Mouse (Mus musculus): ENCODE data around the gene Cnga4. TPM values are rescaled to one million over a fixed set of nuclear protein-coding genes. Genes with fewer than 3 reads are reported as not detected.
"Not testable (repeated sequence)": the region's sequence is repeated elsewhere in the genome, so short reads cannot be mapped to it uniquely, and the experiment has no call there.

Cnga4 gene
- total RNA-seq, 2 experiments from 2014 or later: 0.63 to 0.69 TPM

DNA sequence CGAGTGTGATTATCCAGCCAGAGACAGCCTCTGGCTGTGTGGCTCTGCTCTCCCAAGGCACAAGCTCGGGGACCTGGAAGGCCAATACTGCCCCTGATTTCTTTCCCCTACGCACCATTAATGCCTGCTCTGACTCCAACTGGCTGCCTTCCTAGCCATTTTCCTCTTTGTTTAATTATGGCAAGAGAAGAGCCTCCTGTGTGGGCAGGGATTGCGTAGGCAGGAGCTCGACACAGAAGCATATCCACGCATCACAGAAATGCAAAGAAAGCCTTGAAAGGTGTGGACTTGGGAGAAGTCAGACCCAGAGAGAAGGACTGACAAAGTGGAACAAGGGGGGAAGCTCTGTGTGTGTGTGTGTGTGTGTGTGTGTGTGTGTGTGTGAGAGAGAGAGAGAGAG lies 10.0 kb downstream of the Cnga4 start:
- DNase-seq (ENCODE audit: low spot score in 2 of 2): peak in 1 of 2 experiments; percentile 58

DNA sequence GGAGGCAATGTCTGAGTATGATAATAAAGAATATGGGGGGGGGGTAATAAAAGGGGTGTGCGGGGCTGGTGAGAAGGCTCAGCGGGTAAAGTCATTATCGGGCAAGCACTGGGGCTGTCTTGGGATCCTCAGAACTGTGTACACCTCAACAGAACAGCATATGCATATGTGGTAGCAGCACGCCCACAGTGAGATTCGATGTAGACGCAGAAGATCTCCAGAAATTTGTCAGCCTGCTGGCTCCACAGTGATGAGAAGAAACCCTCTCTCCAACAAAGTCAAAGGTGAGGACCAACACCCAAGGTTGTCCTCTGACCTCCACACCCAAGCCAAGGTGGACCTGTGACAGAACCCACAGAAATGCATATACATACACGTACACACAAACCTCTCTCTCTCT lies 12.2 kb downstream of the Cnga4 start:
- no peak for DNase-seq (ENCODE audit: low spot score in 2 of 2)

DNA sequence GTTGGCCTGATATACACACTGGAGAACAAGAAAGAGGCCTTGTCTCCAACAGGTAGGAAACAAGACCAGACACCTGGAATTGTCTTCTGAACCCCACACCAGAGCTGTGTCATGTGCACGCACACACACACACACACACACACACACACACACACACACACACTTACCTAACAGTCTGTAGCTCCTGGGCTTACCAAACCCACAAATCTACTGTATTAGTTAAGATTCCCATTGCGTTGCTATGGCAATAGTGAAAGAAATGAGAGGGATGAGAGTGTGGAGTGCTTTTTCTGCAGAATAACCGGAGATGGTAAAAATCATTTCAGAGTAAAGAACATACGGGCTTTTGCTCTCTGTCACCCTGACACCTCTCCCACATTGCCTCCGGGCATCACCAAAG lies 13.7 kb downstream of the Cnga4 start:
- DNase-seq (ENCODE audit: low spot score in 2 of 2): no peak

DNA sequence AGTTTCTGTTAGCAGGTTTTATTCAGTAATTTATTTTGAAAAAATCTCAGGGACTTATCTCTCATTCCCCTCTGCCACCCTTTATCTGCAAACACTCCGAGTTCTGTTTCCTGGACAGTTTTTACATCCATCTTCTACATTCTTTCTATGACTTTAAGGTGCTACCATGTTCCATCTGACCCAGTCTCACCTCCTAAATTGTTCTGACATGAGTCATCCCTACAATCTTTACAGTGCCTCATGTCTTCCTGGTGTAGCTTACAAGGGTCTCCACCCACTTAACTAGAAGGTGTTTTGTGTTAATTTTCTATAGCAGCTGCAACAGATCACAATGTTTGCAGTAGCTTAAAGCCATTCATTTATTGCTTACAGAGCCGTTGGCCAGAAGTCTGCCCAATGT lies 16.5 kb downstream of the Cnga4 start:
- no peak for DNase-seq (ENCODE audit: low spot score in 2 of 2)

DNA sequence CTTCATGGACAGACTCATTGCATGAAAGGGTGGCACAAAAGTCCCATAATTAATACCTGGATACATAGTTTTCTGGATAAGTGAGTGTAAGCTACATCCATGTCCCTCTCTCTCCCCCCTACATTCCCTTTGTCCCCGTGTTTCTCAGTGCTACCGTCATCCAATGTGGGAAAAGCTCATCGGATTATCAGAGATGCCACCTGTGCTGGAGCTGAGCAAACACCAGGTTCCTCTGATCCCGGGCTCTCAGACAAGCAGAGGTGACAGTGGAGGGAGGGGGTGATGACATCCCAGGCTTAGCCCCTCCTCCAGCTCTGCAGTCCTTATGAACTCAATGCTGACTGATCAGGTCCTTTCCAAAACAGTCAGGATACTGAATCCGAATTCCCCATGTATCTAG lies 20.0 kb downstream of the Cnga4 start:
- DNase-seq (ENCODE audit: low spot score in 2 of 2): no peak

DNA sequence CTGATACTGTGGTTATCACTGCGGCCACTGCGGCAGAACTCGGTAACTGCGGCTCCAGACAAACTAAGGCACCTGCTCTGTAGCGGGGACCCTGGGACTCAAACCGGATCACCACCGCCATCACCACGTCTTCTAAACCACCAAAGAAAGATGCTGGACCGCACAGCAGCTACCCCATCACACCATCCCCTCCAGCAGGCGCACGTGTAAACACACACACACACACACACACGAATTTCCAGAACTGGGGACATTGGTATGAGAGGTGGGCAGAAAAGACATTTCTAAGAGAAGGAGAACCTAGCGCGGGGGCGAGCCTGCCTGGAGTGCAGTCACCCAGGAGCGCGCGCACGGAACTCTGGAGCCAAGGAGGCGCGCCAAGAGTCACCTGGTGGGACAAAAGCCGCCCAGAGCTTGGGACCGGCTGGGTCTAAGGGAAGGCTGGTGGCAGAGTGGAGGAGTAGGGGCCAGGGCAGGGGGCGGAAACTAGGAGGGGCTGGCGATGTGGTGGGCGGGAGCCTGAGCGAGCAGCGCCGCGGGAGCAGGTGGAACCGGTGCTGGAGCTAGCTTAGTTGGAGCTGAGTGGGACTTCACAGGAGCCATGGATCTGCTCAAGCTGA lies 21.2 kb downstream of the Cnga4 start, which contains the start of gene Cckbr:
Gene Cckbr, plus strand, starts transcription at position 308 of the 620 bp plus-strand sequence.
- no peak for DNase-seq (ENCODE audit: low spot score in 2 of 2)

DNA sequence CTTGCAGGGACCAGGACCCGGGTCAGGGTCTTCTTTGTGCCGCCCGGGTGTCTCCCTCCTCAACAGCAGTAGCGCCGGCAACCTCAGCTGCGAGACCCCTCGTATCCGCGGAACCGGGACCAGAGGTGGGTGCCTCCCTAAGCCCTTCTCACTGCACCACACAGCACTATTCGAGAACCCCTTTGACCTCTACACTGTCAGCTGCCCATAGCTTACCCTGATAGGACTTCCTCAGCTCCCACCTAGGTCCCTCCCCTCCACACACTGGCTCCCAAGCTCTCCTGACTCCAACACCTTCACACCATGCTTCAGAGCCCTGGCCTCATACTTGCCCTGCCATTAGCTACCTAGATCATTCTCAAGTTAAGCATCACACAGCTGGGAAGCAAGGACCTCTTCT lies 21.7 kb downstream of the Cnga4 start:
- DNase-seq (ENCODE audit: low spot score in 2 of 2): no peak

DNA sequence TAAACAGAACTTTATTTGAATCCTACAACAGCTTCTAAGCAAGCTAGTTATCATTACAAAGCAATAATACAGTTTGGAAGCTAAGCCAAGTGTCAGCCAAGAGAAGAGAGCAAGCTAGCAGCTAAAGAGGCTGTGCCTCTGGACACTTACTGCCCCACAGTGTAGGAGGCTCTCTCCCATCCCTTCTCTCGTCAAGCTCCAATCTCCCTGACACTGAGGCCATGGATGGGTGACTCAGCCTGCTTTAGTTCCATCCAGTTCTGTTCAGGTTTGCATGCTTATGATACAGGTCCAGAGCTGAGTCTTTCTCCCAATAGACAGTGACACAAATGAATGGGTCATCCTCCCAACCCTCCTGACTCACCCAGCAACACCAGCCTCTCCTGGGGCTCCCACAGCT lies 27.7 kb downstream of the Cnga4 start:
- no peak for DNase-seq (ENCODE audit: low spot score in 2 of 2)

DNA sequence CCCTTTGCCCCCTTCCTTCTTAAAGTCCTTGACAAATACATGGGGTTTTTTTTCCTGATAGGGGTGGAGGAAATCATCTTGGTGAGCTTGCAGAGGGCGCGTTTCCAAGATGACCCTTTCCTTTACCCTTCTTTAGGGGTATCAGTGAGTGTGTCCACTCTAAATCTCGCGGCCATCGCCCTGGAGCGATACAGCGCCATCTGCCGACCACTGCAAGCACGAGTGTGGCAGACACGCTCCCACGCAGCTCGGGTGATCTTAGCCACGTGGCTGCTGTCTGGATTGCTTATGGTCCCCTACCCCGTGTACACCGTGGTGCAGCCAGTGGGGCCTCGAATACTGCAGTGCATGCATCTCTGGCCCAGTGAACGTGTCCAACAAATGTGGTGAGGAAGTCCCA lies 29.5 kb downstream of the Cnga4 start:
- DNase-seq (ENCODE audit: low spot score in 2 of 2): no peak

DNA sequence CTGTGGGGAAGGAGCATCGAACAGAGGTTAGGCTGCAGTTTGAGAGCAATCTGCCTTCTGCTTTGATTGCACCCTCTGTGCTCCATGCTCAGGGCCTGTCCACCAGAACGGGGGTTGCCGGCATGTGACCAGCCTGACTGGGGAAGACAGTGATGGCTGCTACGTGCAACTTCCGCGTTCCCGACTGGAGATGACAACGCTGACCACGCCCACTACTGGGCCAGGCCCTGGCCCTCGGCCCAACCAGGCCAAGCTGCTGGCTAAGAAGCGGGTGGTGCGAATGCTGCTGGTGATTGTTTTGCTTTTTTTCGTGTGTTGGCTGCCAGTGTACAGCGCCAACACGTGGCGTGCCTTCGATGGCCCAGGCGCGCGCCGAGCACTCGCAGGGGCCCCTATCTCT lies 30.4 kb downstream of the Cnga4 start:
- no peak for DNase-seq (ENCODE audit: low spot score in 2 of 2)

DNA sequence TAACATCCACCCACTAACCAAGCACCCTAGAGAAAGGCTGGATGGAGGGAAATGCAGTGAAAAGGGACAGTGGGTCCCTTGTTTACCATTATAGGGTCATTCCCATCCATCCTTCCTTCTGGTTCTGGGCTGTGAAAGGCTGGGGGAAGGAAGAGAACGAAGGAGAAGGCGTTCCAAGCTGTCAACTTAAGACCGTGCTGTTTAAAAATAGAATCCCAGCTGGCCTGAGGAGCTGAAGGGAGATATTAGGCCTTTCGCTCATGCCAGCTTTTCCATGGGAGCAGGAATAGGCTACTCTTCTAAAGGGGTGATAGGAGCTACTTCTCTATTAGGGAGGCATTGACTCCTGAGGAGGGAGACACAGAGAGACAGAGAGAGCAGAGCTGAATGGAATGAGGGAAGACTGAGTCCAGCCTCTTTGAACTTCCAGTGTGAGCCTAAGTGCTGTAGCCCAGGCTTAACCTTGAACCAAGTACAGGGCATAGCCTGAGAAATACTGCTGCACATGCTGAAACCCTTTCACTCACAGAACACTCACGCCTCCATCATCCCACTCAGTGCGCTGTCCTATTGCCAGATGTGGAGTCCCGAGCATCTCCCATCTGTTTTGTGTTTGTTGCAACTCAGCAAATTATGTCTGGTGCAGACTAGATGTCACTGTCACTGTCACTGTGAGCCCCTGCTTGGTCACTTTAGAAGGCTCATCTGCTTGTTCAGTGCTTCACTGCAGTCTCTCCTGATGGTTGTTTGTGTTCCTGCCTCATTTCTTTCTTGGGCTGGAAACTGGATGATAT lies 33.8 kb downstream of the Cnga4 start:
- no peak for DNase-seq (ENCODE audit: low spot score in 2 of 2)

DNA sequence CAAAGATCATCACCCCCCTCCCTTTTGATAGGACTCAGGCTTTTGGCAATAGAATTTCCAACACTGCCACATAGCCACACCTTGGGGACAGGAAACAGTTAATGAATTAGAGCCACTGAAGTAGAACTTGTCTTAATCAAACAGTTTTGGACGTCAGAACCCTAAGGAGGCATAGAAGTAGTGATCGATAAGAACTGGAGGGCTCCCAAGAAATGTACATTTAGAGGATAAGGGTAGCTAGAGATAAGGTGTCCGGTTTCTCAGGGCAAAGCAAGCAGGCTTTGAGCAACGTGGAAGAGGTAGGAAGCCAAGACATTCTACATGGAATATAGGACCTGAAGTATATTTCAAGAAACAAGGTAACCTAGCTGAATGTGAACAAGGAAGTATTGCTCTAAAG lies 37.1 kb downstream of the Cnga4 start:
- no peak for DNase-seq (ENCODE audit: low spot score in 2 of 2)

DNA sequence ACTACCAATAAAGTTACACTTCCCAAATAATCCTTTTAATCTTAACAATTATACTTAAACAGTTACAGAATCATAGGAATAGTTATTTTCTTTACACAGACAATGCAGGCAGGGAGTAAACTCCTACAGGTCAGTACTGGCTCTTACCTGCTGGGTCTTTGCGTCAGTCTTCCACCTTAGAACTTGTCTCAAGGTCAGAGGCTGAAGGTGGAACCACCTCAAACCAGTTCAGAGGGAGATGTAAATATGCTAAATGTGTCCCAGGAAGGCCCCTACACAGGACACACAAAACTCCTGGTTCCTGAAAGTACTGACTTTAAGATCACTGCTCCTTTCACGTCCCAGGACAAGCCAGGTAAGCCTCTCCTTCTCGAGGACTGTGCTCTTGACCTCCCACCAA lies 40.7 kb downstream of the Cnga4 start:
- DNase-seq (ENCODE audit: low spot score in 2 of 2): no peak

DNA sequence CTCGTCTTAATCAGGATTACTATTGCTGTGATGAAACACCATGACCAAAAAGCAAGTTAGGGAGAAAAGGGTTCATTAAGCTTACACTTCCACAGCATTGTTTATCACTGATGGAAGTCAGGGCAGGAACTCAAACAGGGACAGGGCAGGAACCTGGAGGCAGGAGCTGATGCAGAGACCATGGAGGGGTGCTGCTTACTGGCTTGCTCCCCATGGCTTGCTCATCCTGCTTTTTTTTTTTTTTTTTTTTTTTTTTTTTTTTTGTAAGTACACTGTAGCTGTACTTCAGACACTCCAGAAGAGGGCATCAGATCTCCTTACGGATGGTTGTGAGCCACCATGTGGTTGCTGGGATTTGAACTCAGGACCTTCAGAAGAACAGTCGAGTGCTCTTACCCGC lies 49.0 kb downstream of the Cnga4 start:
- not testable (repeated sequence) for DNase-seq (ENCODE audit: low spot score in 2 of 2)

Other genes starting within 250 kb of the Cnga4 start
- not detected for gene Olfr684, start 240.9 kb upstream of the Cnga4 start, total RNA-seq (2021)
- gene Olfr685, start 218.6 kb upstream of the Cnga4 start, total RNA-seq (2021): not detected
- not detected for gene Olfr686, start 197.1 kb upstream of the Cnga4 start, total RNA-seq (2021)
- not detected for gene Olfr688, start 116.5 kb upstream of the Cnga4 start, total RNA-seq (2021)
- gene Olfr689, start 93.4 kb upstream of the Cnga4 start, total RNA-seq (2021): not detected
- under 1 TPM; 0.25 to 0.64 TPM for gene Olfr690, start 70.5 kb upstream of the Cnga4 start, total RNA-seq (2021)
- gene Olfr691, start 62.3 kb upstream of the Cnga4 start, total RNA-seq (2021): under 1 TPM; 0.35 to 0.36 TPM
- gene Olfr692, start 36.3 kb upstream of the Cnga4 start, total RNA-seq (2021): not detected
- gene Gm5901, start 29.5 kb upstream of the Cnga4 start, total RNA-seq (2021): not detected
- 10 to 100 TPM; 55.9 to 59.4 TPM for gene Fam160a2, start 4.5 kb upstream of the Cnga4 start, total RNA-seq (2021)
- gene Cckbr, start 21.2 kb downstream of the Cnga4 start, total RNA-seq (2021): 1 to 10 TPM; 5.4 to 9.2 TPM
- gene Cavin3, start 77.7 kb downstream of the Cnga4 start, total RNA-seq (2021): 10 to 100 TPM; 14.3 to 15.9 TPM
- gene Smpd1, start 149.8 kb downstream of the Cnga4 start, total RNA-seq (2021): 10 to 100 TPM; 83.8 to 89.3 TPM
- 100 to 1,000 TPM; 382 to 388 TPM for gene Apbb1, start 177.1 kb downstream of the Cnga4 start, total RNA-seq (2021)
- under 1 TPM in 1 of 2 experiments, not detected in 1; 0.42 TPM for gene Hpx, start 195.6 kb downstream of the Cnga4 start, total RNA-seq (2021)
- gene Trim3, start 229.0 kb downstream of the Cnga4 start, total RNA-seq (2021): 100 to 1,000 TPM; 122 to 136 TPM
- gene Timm10b, start 235.5 kb downstream of the Cnga4 start, total RNA-seq (2021): 10 to 100 TPM; 69.2 to 73.6 TPM
- gene Arfip2, start 235.8 kb downstream of the Cnga4 start, total RNA-seq (2021): 100 to 1,000 TPM; 101 to 110 TPM
- gene Gm45799, start 236.0 kb downstream of the Cnga4 start, total RNA-seq (2021): 10 to 100 TPM in 1 of 2 experiments, 1 to 10 TPM in 1; 7.7 to 16.5 TPM
- 1 to 10 TPM; 3.9 to 7.0 TPM for gene Dnhd1, start 246.3 kb downstream of the Cnga4 start, total RNA-seq (2021)

Data from layer of hippocampus, adult 18-20 months (tissue).